ENCODE assay signal across 17 mouse cellular contexts in the genomic region with DNA sequence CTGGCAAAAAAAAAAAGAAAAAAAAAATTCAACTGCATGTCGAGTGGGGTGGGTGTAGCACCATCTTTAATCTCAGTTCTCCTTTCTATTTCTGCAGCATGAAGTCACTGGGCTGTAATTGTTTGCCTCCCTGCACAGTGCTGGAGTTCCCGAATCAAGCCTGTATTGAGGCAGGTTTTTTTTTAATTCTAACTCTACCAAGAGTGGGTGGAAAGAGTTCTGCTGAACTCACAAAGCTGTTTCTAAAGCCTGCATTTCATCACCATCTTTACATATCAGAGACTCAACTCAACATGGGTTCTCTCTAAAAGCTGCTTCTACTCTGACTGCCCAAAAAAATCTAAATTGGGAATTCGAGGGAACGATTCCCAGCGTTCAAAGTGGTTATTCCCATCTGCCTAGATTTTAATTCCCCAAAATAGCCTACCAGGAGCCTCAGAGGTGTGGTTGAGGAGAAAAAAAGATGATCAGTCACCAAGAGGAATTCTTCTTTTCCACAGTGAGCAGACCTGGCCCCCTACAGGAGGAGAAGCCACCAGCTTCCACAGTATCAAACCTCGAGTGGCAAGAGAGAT.
DNase-seq lines count a peak whose midpoint lies in the region; ATAC-seq and TF ChIP-seq lines count a peak whose summit lies in the region.
"Had no signal": no experiment of that assay in that cellular context is flagged by ENCODE, and none has a peak within 500 bp of the region (broad histone marks: within the 10 kb centered on the region; RNA-seq: fewer than 3 reads in every experiment).

No protein-coding gene starts in this region.

- no peak overlapping the region for H3K4me3 ChIP-seq in forebrain, postnatal 0 days (ENCODE audit: low read depth, low read length)
- no peak overlapping the region for H3K4me3 ChIP-seq in forebrain, embryonic 14.5 days (ENCODE audit: low read depth, low read length)
- no peak overlapping the region for H3K4me3 ChIP-seq in gastrocnemius, adult 2 months
- H3K4me3 ChIP-seq: embryonic facial prominence, embryonic 13.5 days; hindbrain, embryonic 13.5 days; liver, embryonic 15.5 days had no signal

- DNase-seq in forebrain, postnatal 0 days = no peak
- no peak for DNase-seq in forebrain, embryonic 14.5 days (ENCODE audit: low spot score)
- DNase-seq in layer of hippocampus, adult 8-10 months (ENCODE audit: low spot score in 2 of 2) = peak; percentile 3 to 26
- DNase-seq in layer of hippocampus, adult 9-10 months (ENCODE audit: low spot score) = no peak
- DNase-seq in left cerebral cortex, adult 18-20 months (ENCODE audit: low spot score in 2 of 2) = peak; percentile 11 to 39
- peak; percentile 20 to 57 for DNase-seq in right cerebral cortex, postnatal 36 days (ENCODE audit: low spot score in 2 of 2)
- DNase-seq in gastrocnemius, adult 2 months = no peak
- DNase-seq in cerebellum, adult 9-10 months = no peak
- DNase-seq: adrenal gland, adult 2 months; cerebellum, adult 11 months; midbrain, embryonic 14.5 days; thymus, postnatal 36 days had no signal

- H3K9ac ChIP-seq in forebrain, postnatal 0 days = no peak overlapping the region
- no peak overlapping the region for H3K9ac ChIP-seq in forebrain, embryonic 14.5 days (ENCODE audit: low read length)
- H3K9ac ChIP-seq: embryonic facial prominence, embryonic 13.5 days; hindbrain, embryonic 13.5 days; liver, embryonic 15.5 days had no signal

- ATAC-seq in forebrain, postnatal 0 days = peak; percentile 43
- ATAC-seq in forebrain, embryonic 14.5 days = no peak
- ATAC-seq: CD4-positive, CD25-positive, alpha-beta regulatory T cell, adult 4 months; lung, postnatal 0 days had no signal

- H3K4me1 ChIP-seq in forebrain, postnatal 0 days (ENCODE audit: insufficient read depth) = no peaks in the 10 kb centered on the region
- 0 out of 2 replicates have a peak, but pooled peaks cover 3% of the 10 kb centered on the region for H3K4me1 ChIP-seq in forebrain, embryonic 14.5 days (ENCODE audit: control insufficient read depth, insufficient read depth, low read length)
- H3K4me1 ChIP-seq: liver, embryonic 15.5 days had no signal

- no peaks in the 10 kb centered on the region for H3K9me3 ChIP-seq in forebrain, postnatal 0 days (ENCODE audit: low read length)
- no peaks in the 10 kb centered on the region for H3K9me3 ChIP-seq in forebrain, embryonic 14.5 days (replicated peaks; ENCODE audit: control insufficient read depth, low read length)
- H3K9me3 ChIP-seq: hindbrain, embryonic 13.5 days; liver, embryonic 15.5 days had no signal

- TF ChIP-seq CTCF in forebrain, postnatal 0 days (IDR thresholded peaks at IDR 0.05; ENCODE audit: low read depth) = no peak; the same call in 1 of the 2 replicates
- TF ChIP-seq CTCF in gastrocnemius, adult 2 months (IDR thresholded peaks at IDR 0.05) = no peak

- no peak overlapping the region for H3K27ac ChIP-seq in forebrain, postnatal 0 days (ENCODE audit: low read depth, low read length)
- H3K27ac ChIP-seq in forebrain, embryonic 14.5 days (ENCODE audit: low read depth, low read length) = no peak overlapping the region
- H3K27ac ChIP-seq in gastrocnemius, adult 2 months = no peak overlapping the region
- H3K27ac ChIP-seq: embryonic facial prominence, embryonic 13.5 days; hindbrain, embryonic 13.5 days; liver, embryonic 15.5 days had no signal

- no peaks in the 10 kb centered on the region for H3K36me3 ChIP-seq in forebrain, postnatal 0 days (ENCODE audit: insufficient read depth)
- no peaks in the 10 kb centered on the region for H3K36me3 ChIP-seq in forebrain, embryonic 14.5 days (ENCODE audit: control insufficient read depth, insufficient read depth, low read length)
- H3K36me3 ChIP-seq: embryonic facial prominence, embryonic 13.5 days; hindbrain, embryonic 13.5 days; liver, embryonic 15.5 days had no signal

- 77% methylated on average over 6 of the region's 6 CpGs for WGBS in forebrain, postnatal 0 days
- WGBS in forebrain, embryonic 14.5 days = 84% methylated on average over 6 of the region's 6 CpGs

- no peak overlapping the region for H3K4me2 ChIP-seq in forebrain, postnatal 0 days (ENCODE audit: low read depth)
- no peak overlapping the region for H3K4me2 ChIP-seq in forebrain, embryonic 14.5 days (ENCODE audit: low read length)
- H3K4me2 ChIP-seq: embryonic facial prominence, embryonic 13.5 days; hindbrain, embryonic 13.5 days; liver, embryonic 15.5 days had no signal

- intact Hi-C loops in gastrocnemius, adult 2 months (cut with DNase I) = no loop called here

- H3K27me3 ChIP-seq in forebrain, postnatal 0 days (ENCODE audit: insufficient read depth, low read length) = no peaks in the 10 kb centered on the region
- H3K27me3 ChIP-seq in forebrain, embryonic 14.5 days (replicated peaks; ENCODE audit: control insufficient read depth, insufficient read depth, low read length) = no peaks in the 10 kb centered on the region
- H3K27me3 ChIP-seq: embryonic facial prominence, embryonic 13.5 days; hindbrain, embryonic 13.5 days; liver, embryonic 15.5 days had no signal

Comparison
In these comparisons a context has a peak if more than half of its experiments do, and no peak if none do; other contexts are left out.
1. DNase-seq: peak in layer of hippocampus, adult 8-10 months (2 of 2), left cerebral cortex, adult 18-20 months (2 of 2) and right cerebral cortex, postnatal 36 days (2 of 2); none in forebrain, postnatal 0 days (single experiment), forebrain, embryonic 14.5 days (single experiment), layer of hippocampus, adult 9-10 months (single experiment), gastrocnemius, adult 2 months (single experiment) and cerebellum, adult 9-10 months (single experiment).